Mouse (Mus musculus): Measurements from ENCODE around the gene Mapre1. TPM values are rescaled to one million over a fixed set of nuclear protein-coding genes. Genes with fewer than 3 reads are reported as not detected.

Mapre1 gene
- polyA plus RNA-seq (2014; fragmentation: Illumina TruSeq; extraction: RNeasy Lipid Tissue Mini Kit (QIAGEN cat#74804); ENCODE audit: low read depth, low replicate concordance): 220 TPM

GRCm38 (mm10) chr2:153740500-153741436 is at the start of gene Mapre1:
Gene Mapre1, plus strand, starts transcription at chr2:153741274.

GRCm38 (mm10) chr2:153696352-153696751 is 44.7 kb upstream of the Mapre1 start, which contains the start of gene Dnmt3c:
Gene Dnmt3c, plus strand, starts transcription at chr2:153696652.

GRCm38 (mm10) chr2:153779394-153779981 is 38.4 kb downstream of the Mapre1 start, which contains the start of gene Efcab8:
Gene Efcab8, plus strand, starts transcription at chr2:153779931.

Other genes with a start within 250 kb of the Mapre1 start
- not detected for gene 4930404H24Rik, start 248.5 kb upstream of the Mapre1 start, polyA plus RNA-seq (2014; fragmentation: Illumina TruSeq; extraction: RNeasy Lipid Tissue Mini Kit (QIAGEN cat#74804); ENCODE audit: low read depth, low replicate concordance)
- 4.6 TPM for gene Nol4l, start 211.3 kb upstream of the Mapre1 start, polyA plus RNA-seq (2014; fragmentation: Illumina TruSeq; extraction: RNeasy Lipid Tissue Mini Kit (QIAGEN cat#74804); ENCODE audit: low read depth, low replicate concordance)
- gene Commd7, start 108.5 kb upstream of the Mapre1 start, polyA plus RNA-seq (2014; fragmentation: Illumina TruSeq; extraction: RNeasy Lipid Tissue Mini Kit (QIAGEN cat#74804); ENCODE audit: low read depth, low replicate concordance): 7.7 TPM
- 0.61 TPM for gene Dnmt3b, start 91.8 kb upstream of the Mapre1 start, polyA plus RNA-seq (2014; fragmentation: Illumina TruSeq; extraction: RNeasy Lipid Tissue Mini Kit (QIAGEN cat#74804); ENCODE audit: low read depth, low replicate concordance)
- not detected for gene Dnmt3c, start 44.6 kb upstream of the Mapre1 start, polyA plus RNA-seq (2014; fragmentation: Illumina TruSeq; extraction: RNeasy Lipid Tissue Mini Kit (QIAGEN cat#74804); ENCODE audit: low read depth, low replicate concordance)
- not detected for gene Efcab8, start 38.7 kb downstream of the Mapre1 start, polyA plus RNA-seq (2014; fragmentation: Illumina TruSeq; extraction: RNeasy Lipid Tissue Mini Kit (QIAGEN cat#74804); ENCODE audit: low read depth, low replicate concordance)
- not detected for gene Sun5, start 129.8 kb downstream of the Mapre1 start, polyA plus RNA-seq (2014; fragmentation: Illumina TruSeq; extraction: RNeasy Lipid Tissue Mini Kit (QIAGEN cat#74804); ENCODE audit: low read depth, low replicate concordance)
- gene Bpifb2, start 133.8 kb downstream of the Mapre1 start, polyA plus RNA-seq (2014; fragmentation: Illumina TruSeq; extraction: RNeasy Lipid Tissue Mini Kit (QIAGEN cat#74804); ENCODE audit: low read depth, low replicate concordance): not detected
- not detected for gene Bpifb6, start 159.1 kb downstream of the Mapre1 start, polyA plus RNA-seq (2014; fragmentation: Illumina TruSeq; extraction: RNeasy Lipid Tissue Mini Kit (QIAGEN cat#74804); ENCODE audit: low read depth, low replicate concordance)
- not detected for gene Bpifb3, start 177.0 kb downstream of the Mapre1 start, polyA plus RNA-seq (2014; fragmentation: Illumina TruSeq; extraction: RNeasy Lipid Tissue Mini Kit (QIAGEN cat#74804); ENCODE audit: low read depth, low replicate concordance)
- not detected for gene Bpifb4, start 196.9 kb downstream of the Mapre1 start, polyA plus RNA-seq (2014; fragmentation: Illumina TruSeq; extraction: RNeasy Lipid Tissue Mini Kit (QIAGEN cat#74804); ENCODE audit: low read depth, low replicate concordance)
- not detected for gene Bpifa6, start 233.7 kb downstream of the Mapre1 start, polyA plus RNA-seq (2014; fragmentation: Illumina TruSeq; extraction: RNeasy Lipid Tissue Mini Kit (QIAGEN cat#74804); ENCODE audit: low read depth, low replicate concordance)